Mouse (Mus musculus) forebrain, embryonic 15.5 days (tissue): Measurements from ENCODE around the gene Stk4. TPM values are rescaled to one million over a fixed set of nuclear protein-coding genes. Genes with fewer than 3 reads are reported as not detected.

Experiments used
- ATAC-seq: fragments of 200-750 bp; cut with Nextera tagmentation; replicated peaks from 2 replicates; pipeline ENCODE4 v1.8.0; 2017; ENCODE audit warnings: mild to moderate bottlenecking, moderate TSS enrichment, moderate library complexity
- H3K27ac ChIP-seq: fragments of 300-500 bp; sonication (generic); replicated peaks from 2 replicates; pipeline ENCODE4 v1.5.1; 2015; ENCODE audit warnings: mild to moderate bottlenecking, inconsistent platforms
- H3K27me3 ChIP-seq: fragments of 300-500 bp; sonication (generic); 2 replicates; pipeline ENCODE4 v1.6.1; 2015; ENCODE audit warnings: inconsistent platforms
- H3K36me3 ChIP-seq: fragments of 300-500 bp; sonication (generic); 2 replicates; pipeline ENCODE4 v1.6.1; 2015; ENCODE audit warnings: mild to moderate bottlenecking, inconsistent platforms
- H3K4me1 ChIP-seq: fragments of 300-500 bp; sonication (generic); 2 replicates; pipeline ENCODE4 v1.6.1; 2015; ENCODE audit warnings: inconsistent platforms
- H3K4me2 ChIP-seq: fragments of 300-500 bp; sonication (generic); replicated peaks from 2 replicates; pipeline ENCODE4 v1.6.1; 2015; ENCODE audit warnings: mild to moderate bottlenecking, inconsistent platforms
- H3K4me3 ChIP-seq: fragments of 300-500 bp; sonication (generic); 2 replicates; pipeline ENCODE4 v1.5.1; 2015; ENCODE audit warnings: mild to moderate bottlenecking, inconsistent platforms
- H3K9ac ChIP-seq: fragments of 300-500 bp; sonication (generic); replicated peaks from 2 replicates; pipeline ENCODE4 v1.6.1; 2015; ENCODE audit warnings: mild to moderate bottlenecking, inconsistent platforms
- H3K9me3 ChIP-seq: fragments of 300-500 bp; sonication (generic); 2 replicates; pipeline ENCODE4 v1.6.1; 2016; ENCODE audit warnings: inconsistent platforms
- WGBS: fragments of 180-500 bp; shearing (Covaris S2); methylation state at CpG from one replicate; pipeline ENCODE4 v1.1.7; 2015; ENCODE audit warnings: mixed read lengths; 5-methylcytosine and 5-hydroxymethylcytosine counted together
- polyA plus RNA-seq: library from polyadenylated mRNA; unstranded; fragments of >200 nt; fragmentation: Nextera tagmentation; extraction: Ambion mirVana; gene quantifications from 2 replicates; pipeline ENCODE4 v1.2.1, GENCODE M21; 2015

Stk4 gene
- polyA plus RNA-seq, 1 experiment from 2014 or later: 23.8 TPM

- no peak overlapping the region for H3K27ac ChIP-seq
- no peak overlapping the region for H3K4me2 ChIP-seq
- H3K9ac ChIP-seq: no peak overlapping the region
- 90% methylated on average over 19 of the region's 19 CpGs for WGBS
- H3K4me3 ChIP-seq: no peak overlapping the region
- no peaks in the 10 kb centered on the region for H3K27me3 ChIP-seq
- no peaks in the 10 kb centered on the region for H3K9me3 ChIP-seq
- peaks cover 77% of the 10 kb centered on the region for H3K36me3 ChIP-seq
- no peaks in the 10 kb centered on the region for H3K4me1 ChIP-seq
- no peak for ATAC-seq
These were observed 13.7 kb downstream of the Stk4 start for GRCm38 (mm10) chr2:164083609-164084341.

GRCm38 (mm10) chr2:164084342-164084700, 14.2 kb downstream of the Stk4 start:
- H3K4me3 ChIP-seq: no peak overlapping the region
- peaks cover 81% of the 10 kb centered on the region for H3K36me3 ChIP-seq
- 94% methylated on average over 7 of the region's 7 CpGs for WGBS

GRCm38 (mm10) chr2:164087416-164088017, 17.4 kb downstream of the Stk4 start:
- no peaks in the 10 kb centered on the region for H3K9me3 ChIP-seq
- peaks cover 52% of the 10 kb centered on the region for H3K36me3 ChIP-seq
- H3K27ac ChIP-seq: no peak overlapping the region
- H3K4me2 ChIP-seq: no peak overlapping the region
- ATAC-seq: no peak
- H3K4me3 ChIP-seq: no peak overlapping the region
- H3K4me1 ChIP-seq: no peaks in the 10 kb centered on the region
- no peaks in the 10 kb centered on the region for H3K27me3 ChIP-seq
- no peak overlapping the region for H3K9ac ChIP-seq
- WGBS: 93% methylated on average over 6 of the region's 6 CpGs

More at GRCm38 (mm10) chr2:164084342-164084700, 14.2 kb downstream of the Stk4 start:
- H3K4me2 ChIP-seq: no peak overlapping the region
- no peaks in the 10 kb centered on the region for H3K27me3 ChIP-seq
- H3K9ac ChIP-seq: no peak overlapping the region
- no peaks in the 10 kb centered on the region for H3K9me3 ChIP-seq
- ATAC-seq: no peak
- no peaks in the 10 kb centered on the region for H3K4me1 ChIP-seq
- H3K27ac ChIP-seq: no peak overlapping the region

GRCm38 (mm10) chr2:164089508-164089907, 19.4 kb downstream of the Stk4 start:
- no peak overlapping the region for H3K27ac ChIP-seq
- 74% methylated on average over 4 of the region's 4 CpGs for WGBS
- H3K36me3 ChIP-seq: peaks cover 34% of the 10 kb centered on the region
- H3K9me3 ChIP-seq: no peaks in the 10 kb centered on the region
- H3K9ac ChIP-seq: no peak overlapping the region
- H3K27me3 ChIP-seq: no peaks in the 10 kb centered on the region
- H3K4me3 ChIP-seq: no peak overlapping the region
- no peak for ATAC-seq
- H3K4me1 ChIP-seq: no peaks in the 10 kb centered on the region
- H3K4me2 ChIP-seq: no peak overlapping the region

GRCm38 (mm10) chr2:164094152-164094551, 24.0 kb downstream of the Stk4 start:
- WGBS: 86% methylated on average over 7 of the region's 7 CpGs
- H3K27me3 ChIP-seq: no peaks in the 10 kb centered on the region
- no peak overlapping the region for H3K4me3 ChIP-seq
- H3K36me3 ChIP-seq: peaks cover 21% of the 10 kb centered on the region
- ATAC-seq: no peak
- no peak overlapping the region for H3K27ac ChIP-seq
- H3K4me1 ChIP-seq: no peaks in the 10 kb centered on the region
- no peak overlapping the region for H3K9ac ChIP-seq
- H3K4me2 ChIP-seq: no peak overlapping the region
- no peaks in the 10 kb centered on the region for H3K9me3 ChIP-seq

GRCm38 (mm10) chr2:164098603-164099250, 28.6 kb downstream of the Stk4 start:
- Histone ChIP-seq H3K4me2 (no peak overlapping the region), H3K27ac (no peak overlapping the region), H3K9me3 (no peaks in the 10 kb centered on the region), H3K36me3 (peaks cover 39% of the 10 kb centered on the region), H3K9ac (no peak overlapping the region), H3K27me3 (no peaks in the 10 kb centered on the region), H3K4me1 (no peaks in the 10 kb centered on the region), H3K4me3 (no peak overlapping the region)
- ATAC-seq: no peak
- 89% methylated on average over 11 of the region's 11 CpGs for WGBS

GRCm38 (mm10) chr2:164101936-164102335, 31.8 kb downstream of the Stk4 start:
- Histone ChIP-seq H3K9ac (no peak overlapping the region), H3K36me3 (peaks cover 41% of the 10 kb centered on the region), H3K4me1 (no peaks in the 10 kb centered on the region), H3K4me2 (no peak overlapping the region), H3K27me3 (no peaks in the 10 kb centered on the region), H3K4me3 (no peak overlapping the region), H3K27ac (no peak overlapping the region), H3K9me3 (no peaks in the 10 kb centered on the region)
- ATAC-seq: no peak
- WGBS: 62% methylated on average over 1 of the region's 1 CpGs

GRCm38 (mm10) chr2:164102366-164102765, 32.2 kb downstream of the Stk4 start:
- H3K4me2 ChIP-seq: no peak overlapping the region
- 85% methylated on average over 3 of the region's 3 CpGs for WGBS
- ATAC-seq: no peak
- no peak overlapping the region for H3K27ac ChIP-seq
- peaks cover 40% of the 10 kb centered on the region for H3K36me3 ChIP-seq
- H3K27me3 ChIP-seq: no peaks in the 10 kb centered on the region
- H3K4me1 ChIP-seq: no peaks in the 10 kb centered on the region
- H3K4me3 ChIP-seq: no peak overlapping the region
- no peak overlapping the region for H3K9ac ChIP-seq
- H3K9me3 ChIP-seq: no peaks in the 10 kb centered on the region

- Histone ChIP-seq H3K9ac (no peak overlapping the region), H3K4me2 (no peak overlapping the region), H3K4me1 (no peaks in the 10 kb centered on the region), H3K27me3 (no peaks in the 10 kb centered on the region), H3K4me3 (no peak overlapping the region), H3K27ac (no peak overlapping the region), H3K9me3 (no peaks in the 10 kb centered on the region), H3K36me3 (peaks cover 36% of the 10 kb centered on the region)
- 28% methylated on average over 4 of the region's 4 CpGs for WGBS
- no peak for ATAC-seq
These were observed 33.4 kb downstream of the Stk4 start for GRCm38 (mm10) chr2:164103501-164103900.

- H3K4me2 ChIP-seq: no peak overlapping the region
- no peaks in the 10 kb centered on the region for H3K27me3 ChIP-seq
- H3K36me3 ChIP-seq: peaks cover 19% of the 10 kb centered on the region
- H3K9ac ChIP-seq: no peak overlapping the region
- no peak for ATAC-seq
- no peaks in the 10 kb centered on the region for H3K4me1 ChIP-seq
- no peak overlapping the region for H3K27ac ChIP-seq
- H3K4me3 ChIP-seq: no peak overlapping the region
- no peaks in the 10 kb centered on the region for H3K9me3 ChIP-seq
- WGBS: 74% methylated on average over 14 of the region's 14 CpGs
These were observed 36.3 kb downstream of the Stk4 start for GRCm38 (mm10) chr2:164106287-164107035.

- Histone ChIP-seq H3K9ac (no peak overlapping the region), H3K27me3 (no peaks in the 10 kb centered on the region), H3K36me3 (peaks cover 15% of the 10 kb centered on the region), H3K9me3 (no peaks in the 10 kb centered on the region), H3K27ac (no peak overlapping the region), H3K4me1 (no peaks in the 10 kb centered on the region), H3K4me2 (no peak overlapping the region), H3K4me3 (no peak overlapping the region)
- WGBS: 63% methylated on average over 16 of the region's 16 CpGs
- no peak for ATAC-seq
These were observed 37.2 kb downstream of the Stk4 start for GRCm38 (mm10) chr2:164107125-164107874.
